Mouse (Mus musculus): ENCODE measurements at regions not wholly inside any gene's neighbourhood (a gene's known extent, or its start where the extent isn't known, plus 50 kb on each side); places are given as distances from the start of the nearest gene placed in this dataset.

GRCm38 (mm10) chr3:38235033-38235735 is 249.5 kb downstream of the Ankrd50 start:
- DNase-seq (ENCODE audit: low read depth, low spot score): no peak
- Histone ChIP-seq H3K27ac (ENCODE audit: control insufficient read depth, low read depth, low read length) (no peak overlapping the region), H3K36me3 (ENCODE audit: control insufficient read depth in 1 of 2, insufficient read depth in 2 of 2, low read length in 2 of 2) (no peaks in the 10 kb centered on the region), H3K79me2 (ENCODE audit: control insufficient read depth, insufficient read depth, low read length, poor library complexity) (no peaks in the 10 kb centered on the region), H3K4me3 (ENCODE audit: control insufficient read depth in 1 of 2, insufficient read depth in 1 of 2, low read depth in 2 of 2, low read length in 2 of 2) (no peak overlapping the region), H3K27me3 (ENCODE audit: control insufficient read depth in 1 of 2, insufficient read depth in 2 of 2, low read length in 2 of 2) (no peaks in the 10 kb centered on the region), H3K9me3 (replicated peaks; ENCODE audit: insufficient read depth, low read length) (no peaks in the 10 kb centered on the region), H3K9ac (ENCODE audit: control insufficient read depth, low read depth, low read length, poor library complexity, severe bottlenecking) (no peak overlapping the region), H3K4me1 (ENCODE audit: control insufficient read depth in 1 of 2, insufficient read depth in 2 of 2, low read length in 2 of 2) (no peaks in the 10 kb centered on the region)
- no peak for TF ChIP-seq JUND (IDR thresholded peaks at IDR 0.05; ENCODE audit: low read depth, low read length)
- no peak for TF ChIP-seq MYB (IDR thresholded peaks at IDR 0.05; ENCODE audit: low read depth, low read length)
- TF ChIP-seq UBTF (IDR thresholded peaks at IDR 0.05; ENCODE audit: borderline replicate concordance, insufficient read depth, low read depth, low read length): no peak
- TF ChIP-seq USF1 (IDR thresholded peaks at IDR 0.05; ENCODE audit: low read depth, low read length): no peak

GRCm38 (mm10) chr3:38234534-38234933 is 250.1 kb downstream of the Ankrd50 start:
- Histone ChIP-seq H3K9ac (ENCODE audit: control insufficient read depth, low read depth, low read length, poor library complexity, severe bottlenecking) (no peak overlapping the region), H3K27me3 (ENCODE audit: control insufficient read depth in 1 of 2, insufficient read depth in 2 of 2, low read length in 2 of 2) (no peaks in the 10 kb centered on the region), H3K4me3 (ENCODE audit: control insufficient read depth in 1 of 2, insufficient read depth in 1 of 2, low read depth in 2 of 2, low read length in 2 of 2) (no peak overlapping the region), H3K4me1 (ENCODE audit: control insufficient read depth in 1 of 2, insufficient read depth in 2 of 2, low read length in 2 of 2) (no peaks in the 10 kb centered on the region), H3K79me2 (ENCODE audit: control insufficient read depth, insufficient read depth, low read length, poor library complexity) (no peaks in the 10 kb centered on the region), H3K9me3 (replicated peaks; ENCODE audit: insufficient read depth, low read length) (no peaks in the 10 kb centered on the region), H3K36me3 (ENCODE audit: control insufficient read depth in 1 of 2, insufficient read depth in 2 of 2, low read length in 2 of 2) (no peaks in the 10 kb centered on the region), H3K27ac (ENCODE audit: control insufficient read depth, low read depth, low read length) (no peak overlapping the region)
- DNase-seq (ENCODE audit: low read depth, low spot score): no peak
- TF ChIP-seq POLR2AphosphoS2 (IDR thresholded peaks at IDR 0.05; ENCODE audit: low read length): no peak
- no peak for TF ChIP-seq ZNF384 (IDR thresholded peaks at IDR 0.05; ENCODE audit: low read depth, low read length)
- no peak for TF ChIP-seq MYC (IDR thresholded peaks at IDR 0.05; ENCODE audit: low read depth, low read length)
- TF ChIP-seq HCFC1 (IDR thresholded peaks at IDR 0.05; ENCODE audit: low read depth, low read length): no peak
- TF ChIP-seq CTCF (IDR thresholded peaks at IDR 0.05 in 2 of 3, conservative IDR thresholded peaks at IDR 0.05 in 1 of 3; ENCODE audit: control insufficient read depth in 1 of 3, insufficient read depth in 1 of 3, low read depth in 2 of 3, low read length in 3 of 3, poor library complexity in 1 of 3, severe bottlenecking in 1 of 3): no peak
- TF ChIP-seq BHLHE40 (IDR thresholded peaks at IDR 0.05; ENCODE audit: borderline replicate concordance, low read depth, low read length): no peak
- no peak for TF ChIP-seq GATA1 (IDR thresholded peaks at IDR 0.05; ENCODE audit: low read depth, low read length)
- no peak for TF ChIP-seq POLR2A (IDR thresholded peaks at IDR 0.05; ENCODE audit: control insufficient read depth in 1 of 2, insufficient read depth in 1 of 2, low read depth in 1 of 2, low read length in 2 of 2, poor library complexity in 1 of 2)
- no peak for TF ChIP-seq E2F4 (IDR thresholded peaks at IDR 0.05; ENCODE audit: borderline replicate concordance, low read depth, low read length)
- TF ChIP-seq SMC3 (IDR thresholded peaks at IDR 0.05; ENCODE audit: low read depth, low read length): no peak
- no peak for TF ChIP-seq SIN3A (IDR thresholded peaks at IDR 0.05; ENCODE audit: low read length)
- no peak for TF ChIP-seq NRF1 (IDR thresholded peaks at IDR 0.05; ENCODE audit: insufficient read depth, low read depth, low read length, poor library complexity, severe bottlenecking)
- no peak for TF ChIP-seq EP300 (IDR thresholded peaks at IDR 0.05; ENCODE audit: low read depth in 1 of 2, low read length in 2 of 2)
- TF ChIP-seq ELF1 (IDR thresholded peaks at IDR 0.05; ENCODE audit: low read depth, low read length): no peak
- TF ChIP-seq MAZ (IDR thresholded peaks at IDR 0.05; ENCODE audit: low read depth, low read length): no peak
- TF ChIP-seq TCF12 (IDR thresholded peaks at IDR 0.05; ENCODE audit: low read depth, low read length): no peak
- TF ChIP-seq CHD2 (IDR thresholded peaks at IDR 0.05; ENCODE audit: low read length): no peak
- TF ChIP-seq RCOR1 (IDR thresholded peaks at IDR 0.05; ENCODE audit: low read depth, low read length): no peak
- TF ChIP-seq GABPA (IDR thresholded peaks at IDR 0.05; ENCODE audit: low read depth, low read length): no peak
